Comparison of ENCODE assay signal across 21 mouse cellular contexts in the genomic region with DNA sequence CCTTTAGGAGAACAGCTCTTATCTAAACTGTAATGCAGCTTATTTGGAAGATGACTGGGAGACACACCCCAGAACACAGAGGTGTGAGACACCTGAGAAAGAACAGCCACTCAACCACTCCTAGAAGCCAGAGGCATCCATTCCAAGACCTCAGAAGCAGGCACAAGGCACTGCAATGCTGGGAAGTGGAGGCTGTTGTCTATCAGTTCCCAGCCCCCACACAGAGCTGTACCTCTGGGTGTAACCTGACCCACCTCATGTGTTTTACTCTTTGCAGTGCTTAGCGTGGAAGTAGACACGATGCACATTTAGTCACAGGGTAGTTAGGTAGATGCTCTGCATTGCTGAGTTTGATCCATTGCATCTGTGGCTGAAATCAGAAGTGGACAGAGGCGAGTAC.
A peak's percentile ranks its signal among the peaks of the same experiment; 100 is the strongest.
DNase-seq lines count a peak whose midpoint lies in the region; TF ChIP-seq lines count a peak whose summit lies in the region.
"Had no signal": no experiment of that assay in that cellular context is flagged by ENCODE, and none has a peak within 500 bp of the region (broad histone marks: within the 10 kb centered on the region; RNA-seq: fewer than 3 reads in every experiment).

No protein-coding gene starts in this region.

- no peaks in the 10 kb centered on the region for H3K36me3 ChIP-seq in heart, embryonic 10.5 days
- no peaks in the 10 kb centered on the region for H3K36me3 ChIP-seq in heart, adult 2 months (ENCODE audit: control insufficient read depth, insufficient read depth, low read length)
- no peaks in the 10 kb centered on the region for H3K36me3 ChIP-seq in ES-E14 (ENCODE audit: control insufficient read depth, insufficient read depth, low read length, poor library complexity, severe bottlenecking)
- H3K36me3 ChIP-seq: embryonic facial prominence, embryonic 13.5 days; G1E; hindbrain, embryonic 12.5 days had no signal

- intact Hi-C loops in heart, adult 2 months (cut with DNase I): no loop called here

- no peak overlapping the region for H3K9ac ChIP-seq in heart, adult 2 months (ENCODE audit: low read depth, low read length)
- H3K9ac ChIP-seq in ES-E14 (ENCODE audit: insufficient read depth, low read depth, low read length, poor library complexity, severe bottlenecking): peak overlapping the region; percentile 43; the same call in 1 of the 2 replicates
- H3K9ac ChIP-seq: embryonic facial prominence, embryonic 13.5 days; forebrain, postnatal 0 days; hindbrain, embryonic 12.5 days had no signal

- 66% methylated on average over 3 of the region's 3 CpGs for WGBS in heart, embryonic 10.5 days
- WGBS in heart, adult 2 months: 68% methylated on average over 3 of the region's 3 CpGs

- H3K4me1 ChIP-seq in heart, embryonic 10.5 days: no peaks in the 10 kb centered on the region
- H3K4me1 ChIP-seq in heart, adult 2 months (ENCODE audit: control insufficient read depth, insufficient read depth, low read length): no peaks in the 10 kb centered on the region
- peaks cover 16 to 25% of the 10 kb centered on the region in 2 experiments for H3K4me1 ChIP-seq in ES-E14 (ENCODE audit: control insufficient read depth in 2 of 2, insufficient read depth in 2 of 2, low read length in 2 of 2, poor library complexity in 1 of 2)
- H3K4me1 ChIP-seq: embryonic facial prominence, embryonic 13.5 days; hindbrain, embryonic 12.5 days had no signal

- H3K27ac ChIP-seq in heart, embryonic 10.5 days: no peak overlapping the region
- no peak overlapping the region for H3K27ac ChIP-seq in heart, adult 2 months
- H3K27ac ChIP-seq in ES-E14 (ENCODE audit: insufficient read depth, low read depth, low read length, poor library complexity, severe bottlenecking): peak overlapping the region; percentile 72; the same call in 1 of the 2 replicates
- H3K27ac ChIP-seq: embryonic facial prominence, embryonic 13.5 days; hindbrain, embryonic 12.5 days; hindbrain, postnatal 0 days had no signal

- H3K4me3 ChIP-seq in heart, embryonic 10.5 days: no peak overlapping the region
- H3K4me3 ChIP-seq in heart, adult 2 months: no peak overlapping the region
- no peak overlapping the region for H3K4me3 ChIP-seq in ES-E14 (ENCODE audit: insufficient read depth in 1 of 2, low read depth in 1 of 2, low read length in 2 of 2, poor library complexity in 1 of 2, severe bottlenecking in 1 of 2)
- H3K4me3 ChIP-seq: embryonic facial prominence, embryonic 13.5 days; erythroblast, embryonic 14.5 days; hindbrain, embryonic 12.5 days had no signal

- no peak for TF ChIP-seq CTCF in heart, adult 2 months (IDR thresholded peaks at IDR 0.05)

- no peak for TF ChIP-seq EP300 in heart, adult 2 months (IDR thresholded peaks at IDR 0.05; ENCODE audit: insufficient read depth, low read depth, low read length)

- H3K79me2 ChIP-seq in heart, adult 2 months (replicated peaks; ENCODE audit: control insufficient read depth, insufficient read depth, low read length): no peaks in the 10 kb centered on the region

- DNase-seq in heart, embryonic 10.5 days (ENCODE audit: low spot score): peak; percentile 19
- no peak for DNase-seq in heart, adult 2 months
- DNase-seq in ES-CJ7 (ENCODE audit: low read depth, low spot score) (peak; percentile 55), ES-E14 (ENCODE audit: low read depth, low spot score) (no peak)
- DNase-seq in forelimb bud, embryonic 11.5 days (ENCODE audit: low read depth, low spot score): peak; percentile 14
- no peak for DNase-seq in lung, adult 18-20 months
- DNase-seq: adrenal gland, postnatal 10 days; adrenal gland, postnatal 36 days; cerebellum, adult 18-20 months; cerebellum, adult 9-10 months; cerebellum, postnatal 14 days; forebrain, postnatal 0 days; gastrocnemius, postnatal 10 days; gastrocnemius, postnatal 36 days; kidney, adult 18-20 months had no signal

- H3K27me3 ChIP-seq in heart, embryonic 10.5 days (ENCODE audit: insufficient read depth, poor library complexity, severe bottlenecking): no peaks in the 10 kb centered on the region
- no peaks in the 10 kb centered on the region for H3K27me3 ChIP-seq in heart, adult 2 months (ENCODE audit: control insufficient read depth, insufficient read depth, low read length)
- H3K27me3 ChIP-seq: embryonic facial prominence, embryonic 13.5 days; hindbrain, embryonic 12.5 days; Patski had no signal

- H3K9me3 ChIP-seq in heart, embryonic 10.5 days: no peaks in the 10 kb centered on the region
- H3K9me3 ChIP-seq in ES-E14 (ENCODE audit: control insufficient read depth, insufficient read depth, low read depth, low read length): no peaks in the 10 kb centered on the region
- H3K9me3 ChIP-seq: embryonic facial prominence, embryonic 13.5 days; G1E; hindbrain, embryonic 12.5 days had no signal

- no peak for TF ChIP-seq POLR2A in heart, adult 2 months (IDR thresholded peaks at IDR 0.05; ENCODE audit: insufficient read depth, low read depth, low read length)

- in situ Hi-C loops in ES-E14 (cut with MboI; ENCODE audit: low sequenced_read_pairs in 2 of 2, unreplicated experiment in 2 of 2): no loop called here

TF ChIP-seq in ES-E14, 5 proteins besides CTCF, POLR2A, EP300 and RAD21:
- no peak for TF ChIP-seq HCFC1 (IDR thresholded peaks at IDR 0.05; ENCODE audit: borderline replicate concordance, insufficient read depth, low read length)
- no peak for TF ChIP-seq CHD2 (IDR thresholded peaks at IDR 0.05; ENCODE audit: low read depth, low read length)
- no peak for TF ChIP-seq MAFK (IDR thresholded peaks at IDR 0.05; ENCODE audit: insufficient read depth, low read depth, low read length)
- TF ChIP-seq ZC3H11A (IDR thresholded peaks at IDR 0.05; ENCODE audit: borderline replicate concordance, low read depth, low read length): no peak
- TF ChIP-seq ZNF384 (IDR thresholded peaks at IDR 0.05; ENCODE audit: low read depth, low read length): no peak

Comparison
In these comparisons a context has a peak if more than half of its experiments do, and no peak if none do; other contexts are left out.
1. DNase-seq: peak in heart, embryonic 10.5 days (single experiment), ES-CJ7 (single experiment) and forelimb bud, embryonic 11.5 days (single experiment); none in heart, adult 2 months (0 of 2), ES-E14 (single experiment) and lung, adult 18-20 months (0 of 2).